Mouse (Mus musculus) ES-E14 (cell line): ENCODE measurements around the gene Tgfbr3. TPM values are rescaled to one million over a fixed set of nuclear protein-coding genes. Genes with fewer than 3 reads are reported as not detected.

Experiments
- DNase-seq: peaks from one replicate; pipeline ENCODE4 v3.0.0-alpha.2; 2013; ENCODE audit warnings: low read depth, low spot score
- H3K27ac ChIP-seq: 2 replicates; pipeline ENCODE4 v1.5.1; 2012; ENCODE audit warnings: low read depth, mild to moderate bottlenecking, low read length, moderate library complexity, mixed read lengths; ENCODE audit not compliant: poor library complexity, insufficient read depth, severe bottlenecking
- H3K36me3 ChIP-seq: 2 replicates; pipeline ENCODE4 v1.6.1; 2012; ENCODE audit warnings: mild to moderate bottlenecking, low read length, moderate library complexity, mixed read lengths; ENCODE audit not compliant: control insufficient read depth, poor library complexity, insufficient read depth, severe bottlenecking
- H3K4me1 ChIP-seq, 2 experiments: fragments of 150-350 bp in 1 of 2; sonication (generic) in 1 of 2; 2 replicates each; pipeline ENCODE4 v1.6.1; 2012; ENCODE audit warnings: low read length in 2 of 2, mild to moderate bottlenecking in 1 of 2, mixed read lengths in 1 of 2; ENCODE audit not compliant: control insufficient read depth in 2 of 2, insufficient read depth in 2 of 2, poor library complexity in 1 of 2
- H3K4me3 ChIP-seq, 2 experiments: fragments of 150-350 bp in 1 of 2; sonication (generic) in 1 of 2; 2 replicates each; pipeline ENCODE4 v1.5.1; 2012; ENCODE audit warnings: low read length in 2 of 2, low read depth in 1 of 2, mild to moderate bottlenecking in 1 of 2, mixed read lengths in 1 of 2; ENCODE audit not compliant: insufficient read depth in 1 of 2, poor library complexity in 1 of 2, severe bottlenecking in 1 of 2
- H3K9ac ChIP-seq: 2 replicates; pipeline ENCODE4 v1.6.1; 2012; ENCODE audit warnings: low read depth, mild to moderate bottlenecking, low read length, mixed read lengths; ENCODE audit not compliant: poor library complexity, insufficient read depth, severe bottlenecking
- H3K9me3 ChIP-seq: fragments of 150-350 bp; sonication (generic); 2 replicates; pipeline ENCODE4 v1.6.1; 2012; ENCODE audit warnings: low read depth, mild to moderate bottlenecking, low read length; ENCODE audit not compliant: control insufficient read depth, insufficient read depth
- CHD2 ChIP-seq: IDR thresholded peaks from 2 replicates; pipeline ENCODE4 v1.6.1; 2014; ENCODE audit warnings: mild to moderate bottlenecking, low read depth, low read length, inconsistent platforms
- HCFC1 ChIP-seq: IDR thresholded peaks from 2 replicates; pipeline ENCODE4 v1.6.1; 2012; ENCODE audit warnings: low read length, inconsistent platforms, borderline replicate concordance; ENCODE audit not compliant: insufficient read depth
- MAFK ChIP-seq: IDR thresholded peaks from 2 replicates; pipeline ENCODE4 v1.6.1; 2014; ENCODE audit warnings: mild to moderate bottlenecking, low read depth, low read length, inconsistent platforms; ENCODE audit not compliant: insufficient read depth
- ZC3H11A ChIP-seq: IDR thresholded peaks from 2 replicates; pipeline ENCODE4 v1.6.1; 2012; ENCODE audit warnings: low read depth, mild to moderate bottlenecking, inconsistent platforms, low read length, borderline replicate concordance
- ZNF384 ChIP-seq: IDR thresholded peaks from 2 replicates; pipeline ENCODE4 v1.6.1; 2012; ENCODE audit warnings: low read depth, low read length, inconsistent platforms
- in situ Hi-C, 2 experiments: fragments of 600-800 bp; cut with MboI; formaldehyde crosslinking; loops; one replicate each; pipeline ENCODE4 v1.15.1; 2025; ENCODE audit warnings: low sequenced_read_pairs in 2 of 2, inconsistent platforms in 1 of 2; ENCODE audit not compliant: unreplicated experiment in 2 of 2
- total RNA-seq: library from RNA; depleted of rRNA; stranded (reverse); fragments of 300-350 nt; gene quantifications from 2 replicates; pipeline ENCODE4 v1.2.3, GENCODE M21; 2012

The Tgfbr3 gene
- total RNA-seq, 1 experiment = 3.1 TPM

DNA sequence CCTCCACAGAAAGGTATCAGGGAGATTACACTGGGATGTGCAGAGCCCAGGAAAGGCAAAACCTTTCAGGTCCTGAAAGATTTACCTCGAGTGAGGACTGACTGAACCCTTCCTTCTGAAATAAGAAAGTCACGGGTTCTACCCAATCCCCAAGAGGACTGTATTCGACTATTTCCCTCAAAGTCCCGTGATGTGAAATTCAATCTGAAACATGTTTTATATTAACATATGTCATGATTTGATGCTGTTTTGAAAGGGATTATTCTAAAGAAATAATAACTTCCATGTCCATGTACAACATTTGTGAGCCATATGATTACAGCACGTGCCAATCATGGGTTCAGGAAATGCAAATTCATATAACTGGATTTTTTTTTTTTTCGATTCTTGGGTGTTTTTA is 126.6 kb downstream of the Tgfbr3 start:
- Histone ChIP-seq H3K9ac (no peak overlapping the region), H3K27ac (no peak overlapping the region), H3K9me3 (no peaks in the 10 kb centered on the region), H3K36me3 (no peaks in the 10 kb centered on the region), H3K4me3 (no peak overlapping the region), H3K4me1 (no peaks in the 10 kb centered on the region)
- no peak for DNase-seq
- TF ChIP-seq ZC3H11A (no peak), HCFC1 (no peak), CHD2 (no peak), ZNF384 (no peak), MAFK (no peak)
- in situ Hi-C loops = no loop called here

- no peak for DNase-seq
- Histone ChIP-seq H3K4me1 (0 out of 4 replicates have a peak, but pooled peaks cover 0 to 2% of the 10 kb centered on the region in 2 experiments), H3K4me3 (no peak overlapping the region), H3K36me3 (no peaks in the 10 kb centered on the region), H3K27ac (no peak overlapping the region), H3K9ac (no peak overlapping the region), H3K9me3 (no peaks in the 10 kb centered on the region)
- in situ Hi-C loops = no loop called here
- TF ChIP-seq MAFK = no peak
- TF ChIP-seq CHD2 = no peak
- no peak for TF ChIP-seq HCFC1
- TF ChIP-seq ZNF384 = no peak
These were observed 127.1 kb downstream of the Tgfbr3 start for GRCm38 (mm10) chr5:107162319-107162718.

- no peak overlapping the region for H3K27ac ChIP-seq
- in situ Hi-C loops = no loop called here
- H3K4me1 ChIP-seq = 0 out of 4 replicates have a peak, but pooled peaks cover 0 to 2% of the 10 kb centered on the region in 2 experiments
- no peak overlapping the region for H3K4me3 ChIP-seq
- H3K9me3 ChIP-seq = no peaks in the 10 kb centered on the region
- no peak overlapping the region for H3K9ac ChIP-seq
- no peaks in the 10 kb centered on the region for H3K36me3 ChIP-seq
- TF ChIP-seq HCFC1 = no peak
- TF ChIP-seq ZNF384 = no peak
- no peak for TF ChIP-seq MAFK
- TF ChIP-seq CHD2 = no peak
- TF ChIP-seq ZC3H11A = no peak
- DNase-seq = no peak
These were observed 129.2 kb downstream of the Tgfbr3 start for GRCm38 (mm10) chr5:107159914-107160890.

DNA sequence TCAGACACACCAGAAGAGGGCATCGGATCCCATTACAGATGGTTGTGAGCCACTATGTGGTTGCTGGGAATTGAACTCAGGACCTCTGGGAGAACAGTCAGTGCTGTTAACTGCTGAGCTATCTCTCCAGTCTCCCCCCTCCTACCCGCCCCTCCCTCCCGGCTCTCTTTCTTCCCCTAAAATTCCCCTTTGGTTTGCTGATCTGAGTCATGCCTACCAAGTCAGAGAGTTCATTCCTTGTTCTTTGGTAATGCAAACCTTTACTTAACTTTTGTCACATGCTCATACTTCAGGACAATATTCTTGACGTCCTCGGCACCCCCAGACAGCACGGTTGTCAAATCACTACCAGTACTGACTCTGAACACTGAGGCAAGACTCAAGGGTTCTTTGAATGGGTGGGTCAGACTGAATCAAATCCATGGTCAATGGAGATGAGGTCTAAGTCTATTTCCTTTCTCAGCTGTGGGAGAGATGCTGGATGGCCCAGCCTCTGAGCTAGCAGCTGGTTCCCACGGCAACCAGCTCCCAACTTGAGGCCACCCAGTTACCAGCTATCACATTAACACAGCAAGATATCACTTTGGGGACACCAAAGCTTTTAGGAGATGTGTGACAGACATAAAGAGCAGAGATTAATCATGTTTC is 130.8 kb downstream of the Tgfbr3 start:
- H3K27ac ChIP-seq = no peak overlapping the region
- 0 out of 4 replicates have a peak, but pooled peaks cover 0 to 2% of the 10 kb centered on the region in 2 experiments for H3K4me1 ChIP-seq
- no peak for TF ChIP-seq MAFK
- no peak for TF ChIP-seq HCFC1
- no peak for TF ChIP-seq CHD2
- no peak for TF ChIP-seq ZNF384
- H3K9me3 ChIP-seq = no peaks in the 10 kb centered on the region
- DNase-seq = no peak
- no peak overlapping the region for H3K4me3 ChIP-seq
- H3K9ac ChIP-seq = no peak overlapping the region
- no peaks in the 10 kb centered on the region for H3K36me3 ChIP-seq
- in situ Hi-C loops = no loop called here
